Mouse (Mus musculus): ENCODE measurements around the gene Eepd1.

DNA sequence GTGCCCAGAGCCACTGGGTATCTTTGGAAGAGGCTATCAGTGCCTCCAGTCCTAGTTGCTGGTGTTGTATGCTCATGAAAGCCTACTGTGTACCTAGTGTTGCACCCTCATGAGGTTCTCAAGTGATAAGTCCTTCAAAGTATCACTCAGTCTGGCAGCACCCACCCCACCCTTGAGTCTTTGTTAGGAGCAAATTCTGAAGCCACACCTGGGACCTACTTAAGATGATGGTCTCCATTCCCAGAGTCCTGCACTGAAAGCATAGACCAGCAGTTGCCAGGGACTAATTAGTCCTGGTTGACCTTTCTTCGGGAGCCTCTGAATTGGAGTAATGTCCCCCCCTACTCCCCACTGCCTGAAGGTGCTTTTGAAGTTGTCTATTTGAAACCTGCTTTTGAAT lies 45.2 kb downstream of the Eepd1 start:
- TF ChIP-seq CTCF (IDR thresholded peaks at IDR 0.05; ENCODE audit: low read depth), result no peak
- TF ChIP-seq EP300 (IDR thresholded peaks at IDR 0.05; ENCODE audit: low read depth), result no peak
